Mouse (Mus musculus): ENCODE data around the gene Il31. TPM values are rescaled to one million over a fixed set of nuclear protein-coding genes. Genes with fewer than 3 reads are reported as not detected.

The Il31 gene
- total RNA-seq, 2 experiments from 2014 or later: not detected

Small RNAs within 50 kb of the gene (microRNA-seq; reads per million reads assigned to microRNA genes)
- gene Mir7647: 2.9 reads per million, percentile 2 among the genes with 10 or more reads in this experiment

Other genes starting within 250 kb of the Il31 start
- 1 to 10 TPM; 6.3 to 7.2 TPM for gene Wdr66, start 237.4 kb downstream of the Il31 start, total RNA-seq (2021)
- 10 to 100 TPM; 81.4 to 83.3 TPM for gene Bcl7a, start 145.7 kb downstream of the Il31 start, total RNA-seq (2021)
- gene Mlxip, start 94.7 kb downstream of the Il31 start, total RNA-seq (2021): 10 to 100 TPM; 22.6 to 24.6 TPM
- 1 to 10 TPM; 1.4 to 2.1 TPM for gene Lrrc43, start 184 bp downstream of the Il31 start, total RNA-seq (2021)
- gene B3gnt4, start 21.0 kb upstream of the Il31 start, total RNA-seq (2021): 1 to 10 TPM; 1.1 to 1.2 TPM
- 10 to 100 TPM; 41.3 to 45.8 TPM for gene Diablo, start 34.7 kb upstream of the Il31 start, total RNA-seq (2021)
- gene Gm49027, start 36.0 kb upstream of the Il31 start, total RNA-seq (2021): 1 to 10 TPM; 4.7 to 5.0 TPM
- gene Vps33a, start 83.5 kb upstream of the Il31 start, total RNA-seq (2021): 10 to 100 TPM; 70.1 to 76.9 TPM
- gene Clip1, start 195.1 kb upstream of the Il31 start, total RNA-seq (2021): 100 to 1,000 TPM; 112 to 122 TPM
- gene Zcchc8, start 231.6 kb upstream of the Il31 start, total RNA-seq (2021): 10 to 100 TPM; 45.0 to 47.6 TPM